Mouse (Mus musculus): Measurements from ENCODE around the gene Pgm2. TPM values are rescaled to one million over a fixed set of nuclear protein-coding genes. Genes with fewer than 3 reads are reported as not detected.

The Pgm2 gene
- polyA plus RNA-seq, 1 experiment from 2014 or later = 34.4 TPM

- Histone ChIP-seq H3K4me3 (ENCODE audit: low read depth, low read length) (no peak overlapping the region), H3K27ac (ENCODE audit: low read length) (no peak overlapping the region), H3K27me3 (ENCODE audit: control insufficient read depth, insufficient read depth, low read length) (no peaks in the 10 kb centered on the region), H3K4me2 (replicated peaks; ENCODE audit: low read depth, low read length) (no peak overlapping the region), H3K9ac (replicated peaks; ENCODE audit: low read depth, low read length) (no peak overlapping the region), H3K36me3 (ENCODE audit: control insufficient read depth, insufficient read depth, low read length) (no peaks in the 10 kb centered on the region), H3K4me1 (ENCODE audit: control insufficient read depth, insufficient read depth, low read length) (no peaks in the 10 kb centered on the region), H3K9me3 (ENCODE audit: control insufficient read depth, low read depth, low read length) (no peaks in the 10 kb centered on the region)
- WGBS = 90% methylated on average over 5 of the region's 5 CpGs
- ATAC-seq (ENCODE audit: insufficient number of reproducible peaks, insufficient read depth, low FRiP score, low read depth) = no peak
Measured at GRCm38 (mm10) chr5:64053010-64053409, 39.7 kb upstream of the Pgm2 start.

DNA sequence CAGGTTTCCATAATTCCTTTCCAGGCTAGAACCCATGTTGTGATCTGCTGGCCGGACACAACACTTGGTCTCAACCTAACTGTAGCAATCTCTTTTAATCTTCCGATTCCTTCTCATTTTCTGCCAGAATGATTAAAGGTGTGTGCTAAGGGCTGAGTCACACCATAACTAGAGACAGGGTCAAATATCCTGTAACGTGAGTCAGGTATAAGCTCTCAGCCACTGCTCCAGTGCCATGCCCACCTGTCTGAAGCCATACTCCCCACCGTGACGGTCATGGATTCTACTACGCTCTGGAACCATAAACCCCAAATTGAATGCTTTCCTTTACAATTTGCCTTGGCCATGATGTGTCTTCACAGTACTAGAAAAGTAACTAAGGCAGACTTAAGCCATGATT lies 36.5 kb upstream of the Pgm2 start:
- no peak for ATAC-seq (ENCODE audit: insufficient number of reproducible peaks, insufficient read depth, low FRiP score, low read depth)
- Histone ChIP-seq H3K36me3 (ENCODE audit: control insufficient read depth, insufficient read depth, low read length) (no peaks in the 10 kb centered on the region), H3K9ac (replicated peaks; ENCODE audit: low read depth, low read length) (no peak overlapping the region), H3K27ac (ENCODE audit: low read length) (no peak overlapping the region), H3K4me3 (ENCODE audit: low read depth, low read length) (no peak overlapping the region), H3K27me3 (ENCODE audit: control insufficient read depth, insufficient read depth, low read length) (no peaks in the 10 kb centered on the region), H3K9me3 (ENCODE audit: control insufficient read depth, low read depth, low read length) (no peaks in the 10 kb centered on the region), H3K4me2 (replicated peaks; ENCODE audit: low read depth, low read length) (no peak overlapping the region), H3K4me1 (ENCODE audit: control insufficient read depth, insufficient read depth, low read length) (no peaks in the 10 kb centered on the region)
- 91% methylated on average over 6 of the region's 6 CpGs for WGBS

- Histone ChIP-seq H3K27me3 (ENCODE audit: control insufficient read depth, insufficient read depth, low read length) (no peaks in the 10 kb centered on the region), H3K4me3 (ENCODE audit: low read depth, low read length) (no peak overlapping the region), H3K9me3 (ENCODE audit: control insufficient read depth, low read depth, low read length) (no peaks in the 10 kb centered on the region), H3K9ac (replicated peaks; ENCODE audit: low read depth, low read length) (no peak overlapping the region), H3K36me3 (ENCODE audit: control insufficient read depth, insufficient read depth, low read length) (no peaks in the 10 kb centered on the region), H3K27ac (ENCODE audit: low read length) (no peak overlapping the region), H3K4me2 (replicated peaks; ENCODE audit: low read depth, low read length) (no peak overlapping the region), H3K4me1 (ENCODE audit: control insufficient read depth, insufficient read depth, low read length) (no peaks in the 10 kb centered on the region)
- 95% methylated on average over 8 of the region's 8 CpGs for WGBS
- no peak for ATAC-seq (ENCODE audit: insufficient number of reproducible peaks, insufficient read depth, low FRiP score, low read depth)
Measured at GRCm38 (mm10) chr5:64060881-64061280, 31.9 kb upstream of the Pgm2 start.

GRCm38 (mm10) chr5:64061643-64062042 lies 31.1 kb upstream of the Pgm2 start:
- Histone ChIP-seq H3K27me3 (ENCODE audit: control insufficient read depth, insufficient read depth, low read length) (no peaks in the 10 kb centered on the region), H3K27ac (ENCODE audit: low read length) (no peak overlapping the region), H3K36me3 (ENCODE audit: control insufficient read depth, insufficient read depth, low read length) (no peaks in the 10 kb centered on the region), H3K9ac (replicated peaks; ENCODE audit: low read depth, low read length) (no peak overlapping the region), H3K4me2 (replicated peaks; ENCODE audit: low read depth, low read length) (no peak overlapping the region), H3K9me3 (ENCODE audit: control insufficient read depth, low read depth, low read length) (no peaks in the 10 kb centered on the region), H3K4me3 (ENCODE audit: low read depth, low read length) (no peak overlapping the region), H3K4me1 (ENCODE audit: control insufficient read depth, insufficient read depth, low read length) (no peaks in the 10 kb centered on the region)
- ATAC-seq (ENCODE audit: insufficient number of reproducible peaks, insufficient read depth, low FRiP score, low read depth) = no peak
- WGBS = 69% methylated on average over 7 of the region's 7 CpGs

GRCm38 (mm10) chr5:64062882-64063621 lies 29.7 kb upstream of the Pgm2 start:
- H3K4me1 ChIP-seq (ENCODE audit: control insufficient read depth, insufficient read depth, low read length) = no peaks in the 10 kb centered on the region
- H3K9me3 ChIP-seq (ENCODE audit: control insufficient read depth, low read depth, low read length) = no peaks in the 10 kb centered on the region
- no peak overlapping the region for H3K9ac ChIP-seq (replicated peaks; ENCODE audit: low read depth, low read length)
- H3K27ac ChIP-seq (ENCODE audit: low read length) = no peak overlapping the region
- H3K4me2 ChIP-seq (replicated peaks; ENCODE audit: low read depth, low read length) = no peak overlapping the region
- H3K27me3 ChIP-seq (ENCODE audit: control insufficient read depth, insufficient read depth, low read length) = no peaks in the 10 kb centered on the region
- 65% methylated on average over 4 of the region's 4 CpGs for WGBS
- no peaks in the 10 kb centered on the region for H3K36me3 ChIP-seq (ENCODE audit: control insufficient read depth, insufficient read depth, low read length)
- ATAC-seq (ENCODE audit: insufficient number of reproducible peaks, insufficient read depth, low FRiP score, low read depth) = no peak
- H3K4me3 ChIP-seq (ENCODE audit: low read depth, low read length) = no peak overlapping the region

GRCm38 (mm10) chr5:64063622-64064355 lies 29.0 kb upstream of the Pgm2 start:
- no peak for ATAC-seq (ENCODE audit: insufficient number of reproducible peaks, insufficient read depth, low FRiP score, low read depth)
- no peak overlapping the region for H3K27ac ChIP-seq (ENCODE audit: low read length)

GRCm38 (mm10) chr5:64064401-64064800 lies 28.3 kb upstream of the Pgm2 start:
- H3K27me3 ChIP-seq (ENCODE audit: control insufficient read depth, insufficient read depth, low read length) = no peaks in the 10 kb centered on the region
- H3K36me3 ChIP-seq (ENCODE audit: control insufficient read depth, insufficient read depth, low read length) = no peaks in the 10 kb centered on the region
- no peak overlapping the region for H3K9ac ChIP-seq (replicated peaks; ENCODE audit: low read depth, low read length)
- no peak overlapping the region for H3K27ac ChIP-seq (ENCODE audit: low read length)
- no peak for ATAC-seq (ENCODE audit: insufficient number of reproducible peaks, insufficient read depth, low FRiP score, low read depth)
- no peaks in the 10 kb centered on the region for H3K9me3 ChIP-seq (ENCODE audit: control insufficient read depth, low read depth, low read length)
- H3K4me3 ChIP-seq (ENCODE audit: low read depth, low read length) = no peak overlapping the region
- 88% methylated on average over 3 of the region's 3 CpGs for WGBS
- H3K4me2 ChIP-seq (replicated peaks; ENCODE audit: low read depth, low read length) = no peak overlapping the region
- H3K4me1 ChIP-seq (ENCODE audit: control insufficient read depth, insufficient read depth, low read length) = no peaks in the 10 kb centered on the region

More at GRCm38 (mm10) chr5:64063622-64064355, 29.0 kb upstream of the Pgm2 start:
- no peak overlapping the region for H3K9ac ChIP-seq (replicated peaks; ENCODE audit: low read depth, low read length)
- no peaks in the 10 kb centered on the region for H3K9me3 ChIP-seq (ENCODE audit: control insufficient read depth, low read depth, low read length)
- H3K4me1 ChIP-seq (ENCODE audit: control insufficient read depth, insufficient read depth, low read length) = no peaks in the 10 kb centered on the region
- H3K27me3 ChIP-seq (ENCODE audit: control insufficient read depth, insufficient read depth, low read length) = no peaks in the 10 kb centered on the region
- WGBS = 67% methylated on average over 11 of the region's 11 CpGs
- H3K36me3 ChIP-seq (ENCODE audit: control insufficient read depth, insufficient read depth, low read length) = no peaks in the 10 kb centered on the region
- no peak overlapping the region for H3K4me2 ChIP-seq (replicated peaks; ENCODE audit: low read depth, low read length)
- no peak overlapping the region for H3K4me3 ChIP-seq (ENCODE audit: low read depth, low read length)

DNA sequence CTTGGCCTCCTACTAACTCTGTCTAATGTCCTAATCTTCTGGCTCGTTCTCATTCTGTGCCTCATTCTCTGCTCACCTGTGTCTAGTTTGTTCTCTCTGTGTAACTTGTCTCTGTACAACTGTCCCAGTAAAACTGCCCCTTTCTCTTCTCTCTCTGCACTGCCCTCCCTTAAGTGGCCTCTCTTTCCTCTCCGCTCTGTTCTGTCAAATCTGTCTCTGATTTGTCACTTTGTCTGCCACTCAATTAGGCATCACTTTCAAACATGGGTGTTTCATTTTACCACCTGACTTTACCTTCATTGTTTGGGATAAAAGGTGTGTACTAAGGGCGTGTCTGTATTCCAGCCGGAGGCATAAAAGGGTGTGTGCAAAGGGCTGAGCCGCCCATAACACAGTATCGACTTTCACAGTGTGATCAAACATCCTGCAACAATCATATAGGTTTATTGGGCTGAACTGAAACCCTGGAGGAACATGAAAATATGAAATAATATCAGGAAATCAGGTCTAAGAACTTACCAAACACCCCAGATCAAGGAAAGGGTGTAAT lies 27.2 kb upstream of the Pgm2 start:
- Histone ChIP-seq H3K4me3 (ENCODE audit: low read depth, low read length) (no peak overlapping the region), H3K36me3 (ENCODE audit: control insufficient read depth, insufficient read depth, low read length) (no peaks in the 10 kb centered on the region), H3K4me1 (ENCODE audit: control insufficient read depth, insufficient read depth, low read length) (no peaks in the 10 kb centered on the region), H3K9ac (replicated peaks; ENCODE audit: low read depth, low read length) (no peak overlapping the region), H3K27ac (ENCODE audit: low read length) (no peak overlapping the region), H3K9me3 (ENCODE audit: control insufficient read depth, low read depth, low read length) (no peaks in the 10 kb centered on the region), H3K4me2 (replicated peaks; ENCODE audit: low read depth, low read length) (no peak overlapping the region), H3K27me3 (ENCODE audit: control insufficient read depth, insufficient read depth, low read length) (no peaks in the 10 kb centered on the region)
- peak; percentile 62 for ATAC-seq (ENCODE audit: insufficient number of reproducible peaks, insufficient read depth, low FRiP score, low read depth)
- 68% methylated on average over 6 of the region's 6 CpGs for WGBS
